Mouse (Mus musculus) neutrophil, adult 83 days (primary cell): ENCODE data around the gene Gm3500. TPM values are rescaled to one million over a fixed set of nuclear protein-coding genes. Genes with fewer than 3 reads are reported as not detected.

Experiments used
- total RNA-seq, 2 experiments: library from RNA; stranded (reverse); gene quantifications; one replicate each; pipeline ENCODE4 v1.2.4; 2023

The Gm3500 gene
- total RNA-seq: not detected

DNA sequence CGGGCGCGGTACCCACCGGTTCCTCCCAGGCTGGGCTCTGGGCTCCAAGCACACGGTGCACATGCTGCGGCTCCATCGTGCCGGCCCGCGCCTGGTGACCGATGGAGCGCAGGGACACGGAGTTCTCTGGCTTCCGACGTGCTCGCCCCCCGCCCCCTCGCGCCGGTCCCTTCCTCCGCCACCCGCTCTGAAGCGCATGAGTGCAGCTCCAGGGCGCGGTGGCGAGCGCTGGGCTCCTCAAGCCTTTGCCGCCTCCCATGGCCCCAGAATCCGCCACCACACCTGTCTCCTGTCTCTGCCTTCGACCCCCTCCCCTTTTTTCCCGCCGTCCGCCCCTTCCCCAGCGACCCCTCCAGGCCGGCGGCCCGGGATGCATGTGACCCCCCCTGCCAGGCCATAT is at the start of gene Gm3500:
Gm3500 (minus strand) TSS at position 101 of the 400 bp plus-strand sequence.

DNA sequence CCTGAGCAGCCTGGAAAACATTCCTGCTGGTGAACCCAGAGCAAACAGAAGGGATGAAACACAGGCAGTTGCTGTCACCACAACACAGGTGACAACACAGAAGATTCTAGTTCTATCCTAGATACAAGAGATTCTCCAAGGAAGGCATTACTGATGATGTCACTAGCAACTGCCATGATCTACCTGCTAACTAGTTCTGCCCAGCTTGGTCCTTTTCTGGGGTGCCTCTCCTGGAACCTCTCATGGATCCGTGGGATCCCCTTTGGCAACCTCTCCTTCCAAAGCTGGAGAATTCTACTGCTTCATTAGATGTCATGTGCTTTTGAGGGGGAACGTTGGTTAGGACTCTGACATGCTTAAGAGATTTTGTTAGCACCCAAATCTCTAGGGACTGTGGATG is 54.0 kb downstream of the Gm3500 start, which contains the start of gene Gm3542:
Gm3542 (minus strand) TSS at position 101 of the 400 bp plus-strand sequence.

Other genes starting within 250 kb of the Gm3500 start
- gene Gm3317, start 224.5 kb downstream of the Gm3500 start, total RNA-seq: not detected
- gene Gm8271, start 203.3 kb downstream of the Gm3500 start, total RNA-seq: not detected
- gene Gm3526, start 128.5 kb downstream of the Gm3500 start, total RNA-seq: not detected
- not detected for gene Gm3542, start 54.1 kb downstream of the Gm3500 start, total RNA-seq
- not detected for gene Gm3194, start 66.4 kb upstream of the Gm3500 start, total RNA-seq
- gene Gm8246, start 88.8 kb upstream of the Gm3500 start, total RNA-seq: not detected
- not detected for gene Gm3187, start 95.2 kb upstream of the Gm3500 start, total RNA-seq
- gene Gm3488, start 112.6 kb upstream of the Gm3500 start, total RNA-seq: not detected
- gene Gm3532, start 149.4 kb upstream of the Gm3500 start, total RNA-seq: not detected
- not detected for gene Gm8265, start 244.0 kb upstream of the Gm3500 start, total RNA-seq